Mouse (Mus musculus) embryonic facial prominence, embryonic 14.5 days (tissue): ENCODE results near the gene Trim46. TPM values are rescaled to one million over a fixed set of nuclear protein-coding genes. Genes with fewer than 3 reads are reported as not detected.
A peak's percentile ranks its signal among the peaks of the same experiment; 100 is the strongest.

Experiments
- ATAC-seq: fragments of 200-750 bp; cut with Nextera tagmentation; 2 replicates; pipeline ENCODE4 v1.8.0; 2017; ENCODE audit warnings: low read depth, moderate number of reproducible peaks, moderate TSS enrichment
- DNase-seq: peaks from one replicate; pipeline ENCODE4 v3.0.0-alpha.2; 2015; ENCODE audit warnings: low spot score
- H3K27ac ChIP-seq: fragments of 300-500 bp; sonication (generic); replicated peaks from 2 replicates; pipeline ENCODE4 v1.5.1; 2014; ENCODE audit warnings: low read depth, mild to moderate bottlenecking, low read length, moderate library complexity
- H3K27me3 ChIP-seq: fragments of 300-500 bp; sonication (generic); replicated peaks from 2 replicates; pipeline ENCODE4 v1.6.1; 2014; ENCODE audit warnings: low read length; ENCODE audit not compliant: control insufficient read depth, insufficient read depth
- H3K36me3 ChIP-seq: fragments of 300-500 bp; sonication (generic); 2 replicates; pipeline ENCODE4 v1.6.1; 2014; ENCODE audit warnings: low read length, mixed read lengths; ENCODE audit not compliant: control insufficient read depth, insufficient read depth
- H3K4me1 ChIP-seq: fragments of 300-500 bp; sonication (generic); 2 replicates; pipeline ENCODE4 v1.6.1; 2014; ENCODE audit warnings: antibody characterized with exemption, low read length; ENCODE audit not compliant: control insufficient read depth, insufficient read depth
- H3K4me2 ChIP-seq: fragments of 300-500 bp; sonication (generic); 2 replicates; pipeline ENCODE4 v1.6.1; 2014; ENCODE audit warnings: low read depth, mild to moderate bottlenecking, low read length, moderate library complexity, mixed read lengths
- H3K4me3 ChIP-seq: fragments of 300-500 bp; sonication (generic); 2 replicates; pipeline ENCODE4 v1.5.1; 2014; ENCODE audit warnings: low read depth, mild to moderate bottlenecking, low read length
- H3K9ac ChIP-seq: fragments of 300-500 bp; sonication (generic); 2 replicates; pipeline ENCODE4 v1.6.1; 2014; ENCODE audit warnings: low read depth, mild to moderate bottlenecking, low read length, moderate library complexity, mixed read lengths
- H3K9me3 ChIP-seq: fragments of 300-500 bp; sonication (generic); 2 replicates; pipeline ENCODE4 v1.6.1; 2016; ENCODE audit warnings: low read length; ENCODE audit not compliant: control insufficient read depth
- WGBS: fragments of 180-500 bp; shearing (Covaris S2); extraction: QIAGEN DNeasy Blood & Tissue Kit; methylation state at CpG from one replicate; pipeline ENCODE4 v1.1.7; 2014; 5-methylcytosine and 5-hydroxymethylcytosine counted together
- polyA plus RNA-seq: library from polyadenylated mRNA; unstranded; fragments of >200 nt; fragmentation: Nextera tagmentation; extraction: Ambion mirVana; gene quantifications from 2 replicates; pipeline ENCODE4 v1.2.1, GENCODE M21; 2014

Trim46 gene
- polyA plus RNA-seq, 1 experiment from 2014 or later = 3.7 TPM

DNA sequence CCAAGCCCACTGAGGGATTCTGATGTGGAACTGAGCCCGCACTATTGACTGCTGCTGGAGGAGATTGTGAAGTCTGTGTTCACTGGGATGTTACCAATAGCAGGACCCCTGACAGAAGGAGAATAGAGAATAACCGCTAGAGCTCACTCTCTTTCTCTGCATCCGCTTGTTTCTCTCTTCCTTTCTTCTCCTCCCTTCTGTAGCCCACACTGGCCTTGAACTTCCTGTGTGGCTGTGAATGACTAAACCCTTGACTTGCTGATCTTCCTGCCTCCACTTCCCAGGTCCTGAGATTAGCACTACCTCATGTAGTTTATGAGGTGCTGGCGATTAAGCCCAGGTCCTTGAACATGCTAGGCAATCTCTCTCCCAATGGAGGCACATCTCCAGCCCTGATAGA lies 1.4 kb upstream of the Trim46 start:
- H3K4me1 ChIP-seq = peaks cover 15% of the 10 kb centered on the region; the same call in 1 of the 2 replicates
- peak overlapping the region; percentile 69 for H3K4me3 ChIP-seq
- peak overlapping the region; percentile 65 for H3K4me2 ChIP-seq
- ATAC-seq (no peak), DNase-seq (no peak)
- no peaks in the 10 kb centered on the region for H3K9me3 ChIP-seq
- H3K27me3 ChIP-seq = no peaks in the 10 kb centered on the region
- H3K9ac ChIP-seq = peak overlapping the region; percentile 83
- no peak overlapping the region for H3K27ac ChIP-seq
- 92% methylated on average over 4 of the region's 4 CpGs for WGBS
- peaks cover 7% of the 10 kb centered on the region; the same call in 1 of the 2 replicates for H3K36me3 ChIP-seq

DNA sequence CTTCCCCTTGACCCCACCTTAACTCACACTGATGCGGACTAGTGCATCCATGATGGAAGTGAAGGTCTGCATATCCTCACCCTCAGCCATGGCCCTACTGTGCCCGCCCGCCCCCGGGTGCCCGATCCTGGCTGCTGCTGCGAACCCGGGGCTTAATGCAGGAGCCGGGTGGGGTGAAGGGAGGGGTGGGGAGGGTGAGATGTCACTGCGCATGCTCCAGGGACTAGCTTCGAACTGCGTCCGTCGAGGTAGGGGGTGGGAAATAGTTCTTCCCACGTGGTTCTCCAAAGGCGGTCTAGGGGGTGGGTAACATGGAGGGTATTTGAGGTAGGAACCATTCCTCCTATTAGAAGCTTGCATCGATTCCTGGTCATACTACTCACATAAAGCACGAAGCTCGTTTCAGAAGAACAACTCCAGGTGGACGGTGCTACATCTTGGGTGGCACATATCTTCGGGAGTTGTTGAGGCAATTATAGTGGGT lies 379 bp downstream of the Trim46 start, which contains the start of gene Krtcap2:
TSS of gene Krtcap2 (plus strand) at position 279 of the 484 bp plus-strand sequence.
- 6% methylated on average over 20 of the region's 20 CpGs for WGBS
- H3K27me3 ChIP-seq = no peaks in the 10 kb centered on the region
- peak within 1 kb of the TSS; percentile 65 for H3K4me2 ChIP-seq
- H3K36me3 ChIP-seq = peaks cover 13% of the 10 kb centered on the region; the same call in 1 of the 2 replicates
- DNase-seq (peak; percentile 75), ATAC-seq (peak; percentile 30)
- no peaks in the 10 kb centered on the region for H3K9me3 ChIP-seq
- peaks cover 8% of the 10 kb centered on the region; the same call in 1 of the 2 replicates for H3K4me1 ChIP-seq
- H3K27ac ChIP-seq = peak within 1 kb of the TSS; percentile 71
- peak within 1 kb of the TSS; percentile 83 for H3K9ac ChIP-seq
- peak within 1 kb of the TSS; percentile 69 for H3K4me3 ChIP-seq

DNA sequence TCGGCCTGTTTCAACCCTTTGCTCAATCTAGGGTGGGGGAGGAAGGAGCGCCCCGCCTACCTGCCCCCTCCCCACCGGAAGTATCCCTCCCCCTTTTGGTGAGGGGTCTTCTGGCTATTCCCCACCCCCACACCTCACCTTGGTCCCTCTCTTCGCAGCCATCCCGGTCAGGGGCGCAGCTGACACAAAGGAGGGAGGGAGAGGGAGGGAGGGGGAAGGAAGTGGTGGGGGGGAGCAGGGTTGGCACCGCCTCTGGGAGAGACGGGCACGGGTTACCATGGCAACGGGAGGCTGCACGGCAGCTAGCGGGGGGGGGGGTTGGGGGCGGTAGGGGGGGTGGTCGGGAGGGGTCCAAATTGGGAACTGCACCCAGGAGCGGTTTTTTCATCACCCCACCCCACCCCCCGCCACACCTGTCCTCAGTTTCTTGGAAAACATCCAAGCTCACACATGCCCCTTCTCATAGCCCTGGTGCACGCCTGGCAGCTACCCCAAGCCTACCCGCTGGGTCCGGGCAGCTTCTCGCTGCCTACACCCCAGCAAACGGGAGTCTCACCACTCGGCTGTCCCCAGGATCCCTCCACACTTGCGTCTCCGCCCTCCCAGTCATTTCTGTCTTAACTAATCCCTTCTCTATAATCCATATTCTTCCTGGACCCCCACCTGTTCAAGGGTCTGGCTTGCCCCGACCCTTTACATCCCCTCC lies 974 bp downstream of the Trim46 start:
- Histone ChIP-seq H3K4me1 (peaks cover 6% of the 10 kb centered on the region; the same call in 1 of the 2 replicates), H3K9ac (peak overlapping the region; percentile 53), H3K27ac (peak overlapping the region; percentile 44; the same call in 1 of the 2 replicates), H3K4me3 (peak overlapping the region; percentile 69), H3K9me3 (no peaks in the 10 kb centered on the region), H3K4me2 (peak overlapping the region; percentile 65), H3K27me3 (no peaks in the 10 kb centered on the region), H3K36me3 (peaks cover 13% of the 10 kb centered on the region; the same call in 1 of the 2 replicates)
- DNase-seq = peak; percentile 77
- ATAC-seq = peak; percentile 34
- WGBS = under 1% methylated on average over 15 of the region's 26 CpGs

DNA sequence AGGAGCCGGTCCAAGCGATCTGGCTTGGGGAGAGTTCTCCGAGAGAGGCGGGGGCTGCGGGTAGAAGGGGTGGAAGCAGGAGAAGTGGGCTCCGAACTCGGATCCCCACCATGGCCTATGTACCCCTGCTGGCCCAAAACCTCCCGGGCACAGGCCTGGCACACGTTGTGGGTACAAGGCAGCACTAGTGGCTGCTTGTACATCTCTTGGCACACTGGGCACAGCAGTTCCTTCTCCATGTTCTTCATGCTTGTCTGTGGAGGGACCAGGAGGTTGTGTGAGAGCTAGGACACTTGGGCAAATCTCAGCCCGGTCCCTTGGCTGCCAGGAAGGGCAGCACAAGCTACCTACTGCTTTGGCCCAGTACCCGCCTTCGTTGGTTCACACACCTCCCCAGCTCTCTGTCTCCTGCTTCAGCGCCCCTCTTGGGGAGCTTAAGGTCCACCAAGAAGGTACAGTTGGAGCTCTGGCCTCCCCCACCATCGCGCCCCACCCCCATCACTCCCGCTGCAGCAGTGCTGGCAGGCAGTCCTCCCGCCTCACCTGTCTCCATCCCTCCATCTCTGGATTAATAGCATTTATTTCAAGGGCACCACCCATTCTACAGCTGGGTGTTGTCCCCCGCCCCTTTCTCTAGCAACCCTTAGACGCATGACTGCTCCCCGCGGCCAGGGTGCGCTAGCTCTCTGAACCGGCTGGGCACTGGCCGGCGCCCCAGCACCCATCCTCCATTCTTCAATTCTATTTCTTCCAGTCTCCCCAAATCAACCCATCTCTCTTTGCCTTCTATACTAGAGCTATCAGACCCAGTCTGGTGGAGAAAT lies 1.7 kb downstream of the Trim46 start:
- DNase-seq (no peak), ATAC-seq (peak; percentile 27)
- Histone ChIP-seq H3K27ac (peak overlapping the region; percentile 44; the same call in 1 of the 2 replicates), H3K27me3 (no peaks in the 10 kb centered on the region), H3K9me3 (no peaks in the 10 kb centered on the region), H3K4me1 (peaks cover 6% of the 10 kb centered on the region; the same call in 1 of the 2 replicates), H3K9ac (peak overlapping the region; percentile 53), H3K4me2 (peak overlapping the region; percentile 65), H3K4me3 (peak overlapping the region; percentile 69), H3K36me3 (peaks cover 11% of the 10 kb centered on the region; the same call in 1 of the 2 replicates)
- 14% methylated on average over 24 of the region's 25 CpGs for WGBS

DNA sequence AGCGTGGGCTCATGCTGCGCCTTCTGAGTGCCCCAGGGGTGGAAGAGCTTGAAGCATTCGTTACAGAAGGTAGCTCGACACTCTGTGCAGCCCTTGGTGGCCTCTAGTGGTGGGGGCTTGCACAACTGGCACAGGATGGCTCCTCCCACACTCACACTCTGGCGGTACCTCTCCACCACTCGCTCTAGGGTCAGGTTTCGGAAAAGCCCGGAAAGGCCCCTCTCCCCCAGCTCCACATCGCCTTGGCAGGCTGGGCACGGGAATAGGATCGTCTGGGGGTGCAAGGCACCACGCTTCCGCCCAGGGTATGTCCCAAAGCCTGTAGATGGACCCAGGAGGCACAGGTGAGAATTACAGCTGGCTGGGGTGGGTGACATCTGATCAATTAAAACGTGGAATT lies 2.5 kb downstream of the Trim46 start:
- ATAC-seq (peak; percentile 47; the same call in 1 of the 2 replicates), DNase-seq (peak; percentile 79)
- peak overlapping the region; percentile 40; the same call in 1 of the 2 replicates for H3K9ac ChIP-seq
- H3K27ac ChIP-seq = no peak overlapping the region
- peaks cover 6% of the 10 kb centered on the region; the same call in 1 of the 2 replicates for H3K4me1 ChIP-seq
- H3K27me3 ChIP-seq = no peaks in the 10 kb centered on the region
- H3K4me2 ChIP-seq = peak overlapping the region; percentile 65
- no peaks in the 10 kb centered on the region for H3K9me3 ChIP-seq
- H3K4me3 ChIP-seq = peak overlapping the region; percentile 69
- peaks cover 15% of the 10 kb centered on the region; the same call in 1 of the 2 replicates for H3K36me3 ChIP-seq
- 13% methylated on average over 13 of the region's 14 CpGs for WGBS

DNA sequence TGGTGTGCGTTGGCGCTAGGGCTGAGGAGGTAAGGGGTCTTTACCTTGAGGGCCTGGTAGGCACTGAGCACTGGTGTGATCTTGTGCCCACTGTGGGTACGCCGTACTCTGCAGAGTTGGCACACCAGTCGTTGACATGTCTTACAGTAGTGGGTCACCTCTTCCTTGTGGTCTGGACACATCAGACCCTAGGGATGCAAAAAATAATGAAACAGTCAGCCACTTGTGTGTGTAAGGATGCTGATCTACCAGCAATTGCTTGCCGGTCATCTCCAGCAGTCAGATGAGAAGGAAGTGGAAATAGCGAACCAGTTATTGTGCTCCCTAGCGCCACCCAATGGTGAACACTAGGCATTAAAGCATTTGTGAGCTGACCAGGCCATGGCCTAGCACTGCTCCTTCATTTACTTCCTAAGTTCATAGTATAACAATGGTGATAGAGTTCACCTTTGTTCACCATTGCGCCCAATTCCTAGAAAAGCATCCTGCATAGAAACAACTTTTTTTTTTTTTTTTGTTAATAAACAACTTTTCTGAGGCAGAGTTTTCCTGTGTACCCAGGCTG lies 3.7 kb downstream of the Trim46 start:
- ATAC-seq (no peak), DNase-seq (no peak)
- no peaks in the 10 kb centered on the region for H3K27me3 ChIP-seq
- H3K4me1 ChIP-seq = peaks cover 6% of the 10 kb centered on the region; the same call in 1 of the 2 replicates
- WGBS = 75% methylated on average over 9 of the region's 9 CpGs
- no peak overlapping the region for H3K27ac ChIP-seq
- H3K36me3 ChIP-seq = peaks cover 25% of the 10 kb centered on the region; the same call in 1 of the 2 replicates
- H3K9ac ChIP-seq = no peak overlapping the region
- H3K4me2 ChIP-seq = no peak overlapping the region
- H3K4me3 ChIP-seq = no peak overlapping the region
- no peaks in the 10 kb centered on the region for H3K9me3 ChIP-seq

DNA sequence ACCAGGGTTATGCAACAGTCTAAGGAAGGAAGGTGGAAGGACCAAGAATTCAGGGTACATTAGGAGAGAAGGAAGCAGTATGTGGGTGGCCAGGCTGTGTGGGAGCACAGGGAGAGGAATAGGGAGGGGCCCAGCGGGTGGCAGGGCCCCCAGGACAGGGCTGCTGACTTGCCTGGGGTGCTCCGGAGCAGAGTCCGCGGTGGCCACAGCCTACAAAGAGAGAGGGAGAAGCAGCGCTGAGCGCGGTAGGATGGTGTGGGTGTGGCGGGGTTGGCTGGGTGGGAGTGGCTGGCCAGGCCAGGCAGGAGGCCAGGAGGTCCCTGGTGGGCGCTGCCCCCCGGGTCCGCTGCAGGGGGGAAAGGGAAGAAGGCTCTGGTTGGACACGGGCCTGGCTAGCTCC lies 7.6 kb downstream of the Trim46 start:
- Histone ChIP-seq H3K4me1 (no peaks in the 10 kb centered on the region), H3K4me2 (no peak overlapping the region), H3K27me3 (no peaks in the 10 kb centered on the region), H3K27ac (no peak overlapping the region), H3K36me3 (peaks cover 37% of the 10 kb centered on the region; the same call in 1 of the 2 replicates), H3K4me3 (no peak overlapping the region), H3K9ac (no peak overlapping the region), H3K9me3 (no peaks in the 10 kb centered on the region)
- WGBS = 74% methylated on average over 9 of the region's 12 CpGs
- no peak for DNase-seq
- no peak for ATAC-seq

DNA sequence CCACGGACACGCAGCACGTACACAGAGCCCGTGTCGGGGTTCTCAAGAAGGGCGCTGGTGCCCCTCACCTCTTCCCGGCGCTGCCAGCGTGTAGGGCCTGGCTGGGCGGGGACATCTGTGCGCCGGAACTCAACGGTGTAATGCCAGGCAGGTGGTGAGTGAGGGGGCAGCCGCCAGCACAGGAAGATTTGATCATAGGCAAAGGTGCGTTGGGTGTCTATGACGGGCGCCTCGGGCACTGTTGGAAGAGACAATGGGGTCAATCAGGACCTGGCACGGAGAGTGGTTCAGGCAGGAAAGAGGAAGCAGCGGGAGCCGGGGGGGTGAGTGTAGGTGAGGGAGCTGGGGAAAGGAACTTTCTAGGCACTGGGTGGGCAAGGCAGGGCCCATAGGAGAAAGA lies 8.4 kb downstream of the Trim46 start:
- peaks cover 37% of the 10 kb centered on the region; the same call in 1 of the 2 replicates for H3K36me3 ChIP-seq
- H3K4me3 ChIP-seq = no peak overlapping the region
- no peaks in the 10 kb centered on the region for H3K9me3 ChIP-seq
- DNase-seq (no peak), ATAC-seq (no peak)
- H3K9ac ChIP-seq = no peak overlapping the region
- no peaks in the 10 kb centered on the region for H3K27me3 ChIP-seq
- no peaks in the 10 kb centered on the region for H3K4me1 ChIP-seq
- 92% methylated on average over 21 of the region's 21 CpGs for WGBS
- no peak overlapping the region for H3K27ac ChIP-seq
- H3K4me2 ChIP-seq = no peak overlapping the region
